Mouse (Mus musculus): ENCODE results near the gene Gabpb1. TPM values are rescaled to one million over a fixed set of nuclear protein-coding genes. Genes with fewer than 3 reads are reported as not detected.

The Gabpb1 gene
- polyA plus RNA-seq, 1 experiment from 2014 or later: 21.0 TPM

DNA sequence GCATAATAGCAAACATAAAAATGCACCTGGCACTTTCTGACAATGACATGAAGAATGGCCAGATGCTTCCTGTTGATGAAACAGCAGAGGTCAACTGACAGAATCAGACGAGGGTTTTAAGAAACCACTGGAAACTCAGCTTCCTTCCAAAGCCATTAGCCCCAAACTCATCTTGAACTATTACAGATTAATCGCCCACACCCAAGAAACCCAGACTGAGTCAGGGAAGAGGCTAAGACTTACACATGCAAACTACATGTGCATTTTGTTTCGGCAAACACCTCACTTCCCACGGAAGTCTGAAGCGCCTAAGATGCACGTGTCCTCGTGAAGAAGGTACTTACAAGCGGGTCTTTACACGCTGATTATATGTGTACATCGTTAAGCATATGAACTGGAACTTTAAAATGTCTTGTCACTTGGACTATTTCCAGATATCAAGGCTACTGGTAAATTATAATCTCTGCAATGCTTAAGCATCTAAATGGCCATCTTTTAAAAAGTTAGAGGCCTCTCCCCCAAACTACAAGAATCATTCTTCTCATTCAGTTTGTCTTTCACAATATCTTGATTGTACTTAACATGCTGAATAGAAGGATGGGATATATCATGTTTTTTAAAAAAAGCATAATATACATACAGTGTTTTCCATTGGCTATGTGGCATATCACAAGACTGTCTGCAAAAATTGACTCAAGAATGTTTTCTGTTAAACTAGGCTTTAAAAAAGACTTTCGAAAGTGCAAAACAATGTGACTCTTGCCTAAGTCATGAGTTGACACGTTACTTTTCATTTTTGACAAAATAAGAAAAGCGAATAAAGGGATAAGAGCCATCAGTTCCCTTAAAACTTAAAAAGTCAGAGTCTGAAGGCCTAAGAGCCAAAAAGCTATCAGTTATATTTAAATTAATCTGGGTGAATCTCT is 2.6 kb downstream of the Gabpb1 start:
- peak overlapping the region; percentile 88 for H3K4me3 ChIP-seq (ENCODE audit: inconsistent target)
- peak overlapping the region; percentile 93 for H3K27ac ChIP-seq
- H3K79me2 ChIP-seq (ENCODE audit: inconsistent target): peaks cover 89% of the 10 kb centered on the region
- WGBS (ENCODE audit: missing documents): 2% methylated on average over 13 of the region's 13 CpGs
- no peaks in the 10 kb centered on the region for H3K36me3 ChIP-seq (ENCODE audit: inconsistent target)

DNA sequence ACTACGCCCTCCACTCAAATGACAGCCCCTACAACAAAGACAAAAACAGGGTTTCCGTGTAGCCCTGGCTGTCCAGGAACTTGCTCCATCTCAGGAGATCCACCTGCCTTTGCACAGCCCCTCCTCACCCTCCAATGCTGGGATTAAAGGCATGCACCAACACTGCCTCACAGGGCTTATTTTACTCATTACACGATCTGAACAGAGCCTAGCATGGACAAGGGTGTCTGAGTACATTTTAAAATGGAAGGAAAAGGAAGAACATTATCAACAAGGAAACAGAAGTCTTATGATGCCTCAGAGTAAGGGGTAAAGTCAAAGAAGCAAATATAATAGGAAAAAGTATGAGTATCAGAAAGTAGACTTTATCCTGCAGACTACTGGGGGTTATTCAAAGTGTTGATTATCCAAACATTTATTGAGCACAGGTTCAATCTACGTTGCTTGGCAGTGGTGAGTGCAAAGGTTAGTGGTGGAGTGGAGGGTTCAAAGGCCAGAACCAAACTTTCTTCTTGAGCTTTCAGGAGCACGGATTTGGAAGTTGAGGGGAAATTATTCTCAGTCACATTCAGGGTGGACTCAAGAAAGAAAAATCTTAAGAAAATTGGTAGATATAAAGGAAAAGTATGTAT is 7.4 kb downstream of the Gabpb1 start:
- no peak overlapping the region for H3K27ac ChIP-seq
- no peaks in the 10 kb centered on the region for H3K36me3 ChIP-seq (ENCODE audit: inconsistent target)
- peaks cover 90% of the 10 kb centered on the region for H3K79me2 ChIP-seq (ENCODE audit: inconsistent target)
- WGBS (ENCODE audit: missing documents): 84% methylated on average over 5 of the region's 5 CpGs
- no peak overlapping the region for H3K4me3 ChIP-seq (ENCODE audit: inconsistent target)

DNA sequence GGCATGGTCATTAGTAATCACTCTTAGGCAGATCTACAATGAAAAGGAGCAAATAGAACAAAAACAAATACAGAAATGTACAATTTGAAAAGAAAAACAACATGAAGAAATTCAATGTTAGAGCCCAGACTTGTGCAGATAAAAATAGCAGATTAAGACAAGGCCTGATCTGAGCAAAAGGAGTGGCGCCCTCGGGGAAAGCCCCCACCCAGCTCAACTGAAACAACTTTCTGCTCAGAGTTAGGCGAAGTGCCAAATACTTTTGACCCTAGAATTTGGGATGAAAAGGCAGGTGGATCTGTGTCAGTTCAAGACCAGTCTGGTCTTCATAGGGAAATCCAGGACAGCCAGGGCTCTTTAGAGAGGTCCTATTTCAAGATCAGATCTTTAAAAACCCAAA is 10.2 kb downstream of the Gabpb1 start:
- Histone ChIP-seq H3K79me2 (ENCODE audit: inconsistent target) (peaks cover 87% of the 10 kb centered on the region), H3K27ac (no peak overlapping the region), H3K4me3 (ENCODE audit: inconsistent target) (no peak overlapping the region), H3K36me3 (ENCODE audit: inconsistent target) (no peaks in the 10 kb centered on the region)
- WGBS (ENCODE audit: missing documents): 73% methylated on average over 3 of the region's 3 CpGs

DNA sequence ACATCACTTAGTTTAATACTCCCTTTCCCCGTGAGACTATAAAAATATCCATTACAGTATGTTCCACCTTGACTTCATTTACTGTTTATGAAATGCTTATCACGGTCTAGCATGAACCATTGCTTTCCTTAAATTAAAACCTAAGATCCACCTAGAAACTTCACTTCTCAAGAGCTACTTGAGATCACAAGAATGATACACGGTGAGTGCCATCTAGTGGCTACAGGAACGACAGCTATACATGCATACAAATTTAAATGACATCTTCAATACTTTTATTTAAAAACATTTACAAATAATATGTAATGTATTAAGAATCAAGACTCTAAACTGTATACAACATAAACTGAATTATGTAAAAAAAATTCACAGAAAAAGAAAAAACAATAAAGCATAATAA is 12.7 kb downstream of the Gabpb1 start:
- Histone ChIP-seq H3K36me3 (ENCODE audit: inconsistent target) (no peaks in the 10 kb centered on the region), H3K79me2 (ENCODE audit: inconsistent target) (peaks cover 79% of the 10 kb centered on the region), H3K4me3 (ENCODE audit: inconsistent target) (no peak overlapping the region), H3K27ac (no peak overlapping the region)
- 21% methylated on average over 4 of the region's 4 CpGs for WGBS (ENCODE audit: missing documents)

DNA sequence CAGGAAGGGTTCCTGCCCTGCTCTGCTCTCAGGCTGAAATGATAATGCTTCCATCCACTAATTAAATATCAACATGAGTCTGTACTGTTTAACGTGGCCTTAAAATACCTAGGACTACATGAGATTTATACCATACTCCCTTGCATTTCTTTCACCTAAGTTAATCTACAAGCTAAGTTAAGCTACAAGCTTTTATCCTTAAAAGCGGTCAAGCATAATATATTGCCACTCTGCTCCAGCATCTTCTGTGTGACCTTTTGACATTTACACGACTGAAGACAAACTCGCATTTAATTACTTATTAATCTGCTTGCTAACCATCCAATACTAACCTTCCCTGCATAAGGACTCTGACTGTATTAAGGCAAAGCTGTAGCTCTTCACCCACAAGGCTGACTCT is 23.2 kb downstream of the Gabpb1 start:
- Histone ChIP-seq H3K27ac (no peak overlapping the region), H3K79me2 (ENCODE audit: inconsistent target) (no peaks in the 10 kb centered on the region), H3K4me3 (ENCODE audit: inconsistent target) (no peak overlapping the region), H3K36me3 (ENCODE audit: inconsistent target) (peaks cover 18% of the 10 kb centered on the region; the same call in 1 of the 2 replicates)
- WGBS (ENCODE audit: missing documents): 98% methylated on average over 4 of the region's 4 CpGs

DNA sequence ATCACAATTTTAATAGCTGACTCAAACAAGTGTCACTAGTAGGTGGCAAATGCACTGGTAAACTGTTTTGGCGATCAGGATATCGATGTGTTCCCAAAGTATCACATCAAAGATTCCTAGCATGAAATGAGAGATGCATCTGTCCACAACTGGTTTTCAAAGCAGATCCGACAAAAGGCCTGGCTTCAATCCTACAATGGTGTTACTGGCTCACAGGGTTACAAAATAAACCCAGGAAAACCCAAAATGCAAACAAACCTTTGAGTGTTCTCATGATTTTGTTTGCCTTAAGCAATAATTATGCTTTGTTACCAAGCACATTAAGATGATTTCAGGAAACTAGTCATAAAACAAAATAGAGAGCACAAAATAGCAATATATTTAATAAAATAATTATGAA is 28.4 kb downstream of the Gabpb1 start:
- Histone ChIP-seq H3K36me3 (ENCODE audit: inconsistent target) (peaks cover 26% of the 10 kb centered on the region; the same call in 1 of the 2 replicates), H3K27ac (no peak overlapping the region), H3K79me2 (ENCODE audit: inconsistent target) (no peaks in the 10 kb centered on the region), H3K4me3 (ENCODE audit: inconsistent target) (no peak overlapping the region)
- 100% methylated on average over 3 of the region's 3 CpGs for WGBS (ENCODE audit: missing documents)

DNA sequence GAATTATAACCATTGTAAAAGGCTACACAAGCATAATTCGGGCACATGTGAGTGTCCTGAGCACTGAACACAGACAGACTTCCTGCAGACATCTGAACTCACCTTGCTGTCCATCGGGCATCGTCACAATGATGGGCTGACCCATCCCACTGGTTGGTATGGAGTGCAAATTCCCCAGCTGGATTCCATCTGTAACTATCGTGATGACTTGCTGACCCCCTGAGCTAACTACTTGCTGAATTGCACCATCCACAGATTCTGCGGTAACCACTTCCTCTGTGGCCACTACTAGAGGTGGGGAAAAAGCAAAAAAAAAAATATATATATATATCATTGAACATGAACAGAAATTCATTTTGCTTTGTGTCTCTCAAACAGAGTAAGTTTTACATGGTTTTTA is 29.7 kb downstream of the Gabpb1 start:
- Histone ChIP-seq H3K27ac (no peak overlapping the region), H3K36me3 (ENCODE audit: inconsistent target) (peaks cover 28% of the 10 kb centered on the region), H3K4me3 (ENCODE audit: inconsistent target) (no peak overlapping the region), H3K79me2 (ENCODE audit: inconsistent target) (no peaks in the 10 kb centered on the region)
- 56% methylated on average over 5 of the region's 5 CpGs for WGBS (ENCODE audit: missing documents)

DNA sequence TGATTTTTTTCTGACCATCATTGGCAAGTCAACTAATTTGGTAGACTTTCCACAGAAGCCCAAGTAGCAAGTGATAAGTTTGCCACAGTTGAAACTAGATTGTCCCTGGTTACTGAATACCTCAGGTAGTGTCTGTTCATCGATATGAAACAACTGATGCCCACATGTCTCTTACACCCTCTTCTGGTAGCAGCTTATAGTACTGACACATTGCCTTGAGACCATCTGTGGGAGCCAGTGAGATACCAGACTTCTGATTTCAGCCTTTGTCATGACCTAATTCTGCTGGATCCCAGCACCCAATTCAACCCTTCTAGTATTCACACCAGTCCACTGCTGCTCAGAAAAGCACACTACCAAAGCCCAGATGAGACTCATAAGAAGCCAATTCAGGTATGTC is 31.4 kb downstream of the Gabpb1 start:
- Histone ChIP-seq H3K27ac (no peak overlapping the region), H3K79me2 (ENCODE audit: inconsistent target) (no peaks in the 10 kb centered on the region), H3K4me3 (ENCODE audit: inconsistent target) (no peak overlapping the region), H3K36me3 (ENCODE audit: inconsistent target) (peaks cover 30% of the 10 kb centered on the region)
- WGBS (ENCODE audit: missing documents): 89% methylated on average over 1 of the region's 1 CpGs

DNA sequence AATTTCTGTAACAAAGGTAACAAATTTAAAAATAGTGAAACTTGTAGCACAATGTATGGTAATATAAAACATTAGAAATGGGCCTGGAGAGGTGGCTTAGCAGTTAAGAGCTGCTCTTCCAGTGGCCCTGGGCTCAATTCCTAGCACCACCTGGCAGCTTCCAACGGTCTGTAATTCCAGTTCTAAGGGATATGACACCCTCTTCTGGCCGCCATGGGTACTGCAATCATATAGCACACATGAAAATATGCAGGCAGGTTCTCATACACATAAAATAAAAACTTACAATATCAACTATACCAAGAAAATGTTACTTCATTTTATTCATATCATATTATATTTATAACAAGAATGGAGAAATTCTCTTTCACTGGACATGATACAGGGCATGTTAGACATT is 35.8 kb downstream of the Gabpb1 start:
- H3K4me3 ChIP-seq (ENCODE audit: inconsistent target): no peak overlapping the region
- no peaks in the 10 kb centered on the region for H3K79me2 ChIP-seq (ENCODE audit: inconsistent target)
- H3K36me3 ChIP-seq (ENCODE audit: inconsistent target): peaks cover 28% of the 10 kb centered on the region
- WGBS (ENCODE audit: missing documents): 100% methylated on average over 2 of the region's 2 CpGs
- H3K27ac ChIP-seq: no peak overlapping the region

DNA sequence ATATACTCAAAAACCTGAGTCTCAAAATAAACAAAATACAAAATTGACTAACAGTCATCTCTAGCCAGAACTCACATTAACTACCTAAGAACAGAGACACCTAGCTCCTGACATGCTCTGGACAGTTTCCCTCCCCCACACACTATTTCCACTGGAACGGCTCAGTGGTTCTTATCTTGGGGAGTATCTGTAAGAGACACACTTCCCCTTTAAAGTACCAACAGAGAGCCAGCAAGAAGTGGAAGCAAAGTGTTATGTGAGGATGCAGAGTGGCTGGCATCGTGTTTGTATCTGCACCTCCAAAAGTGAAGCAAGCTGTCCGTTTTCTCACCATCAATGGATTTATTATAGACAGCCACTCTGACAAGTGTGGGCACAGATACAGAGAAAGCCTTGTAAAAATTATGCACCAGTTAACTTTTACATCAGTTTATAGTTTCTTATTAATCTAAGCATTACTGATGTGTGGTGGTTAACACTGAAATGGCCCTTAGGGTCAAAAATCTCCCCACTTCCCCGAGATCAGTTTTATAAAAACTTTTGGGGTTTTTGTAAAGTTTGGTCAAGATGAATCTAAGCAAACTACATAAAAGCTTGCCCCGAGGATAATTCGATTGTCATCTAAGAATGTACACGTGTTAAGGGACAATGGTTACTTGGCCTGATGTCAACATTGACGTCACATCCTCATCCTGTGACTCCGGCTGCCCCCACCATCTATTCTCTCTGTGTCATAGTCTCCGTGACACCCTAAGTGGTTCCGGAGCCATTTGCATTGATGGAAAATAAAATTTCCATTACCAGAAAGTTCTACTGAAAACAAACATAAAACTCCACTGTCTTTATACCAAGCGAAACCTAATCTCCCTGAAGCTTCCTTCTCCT is 40.0 kb downstream of the Gabpb1 start:
- Histone ChIP-seq H3K36me3 (ENCODE audit: inconsistent target) (peaks cover 22% of the 10 kb centered on the region), H3K27ac (no peak overlapping the region), H3K4me3 (ENCODE audit: inconsistent target) (no peak overlapping the region), H3K79me2 (ENCODE audit: inconsistent target) (no peaks in the 10 kb centered on the region)
- 29% methylated on average over 12 of the region's 12 CpGs for WGBS (ENCODE audit: missing documents)

DNA sequence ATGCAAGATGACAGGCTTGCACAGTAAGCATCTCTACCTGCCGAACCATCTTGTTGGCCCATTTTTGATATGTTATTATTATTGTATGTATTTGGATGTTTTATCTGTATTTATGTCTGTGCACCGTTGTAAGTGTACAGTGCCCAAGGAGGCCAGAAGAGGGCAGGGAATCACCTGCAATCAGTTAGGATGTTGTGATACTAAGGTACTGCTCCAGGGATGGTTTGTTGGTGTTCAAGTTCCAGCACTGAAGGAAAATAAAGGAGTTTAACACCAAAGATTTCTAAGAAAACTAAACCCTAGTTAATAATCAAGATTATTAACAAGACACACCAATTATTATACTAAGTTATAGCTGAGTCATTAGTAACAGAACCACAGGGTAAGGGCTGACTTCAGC is 43.0 kb downstream of the Gabpb1 start:
- Histone ChIP-seq H3K79me2 (ENCODE audit: inconsistent target) (no peaks in the 10 kb centered on the region), H3K36me3 (ENCODE audit: inconsistent target) (no peaks in the 10 kb centered on the region), H3K4me3 (ENCODE audit: inconsistent target) (no peak overlapping the region), H3K27ac (no peak overlapping the region)
- 97% methylated on average over 2 of the region's 2 CpGs for WGBS (ENCODE audit: missing documents)

DNA sequence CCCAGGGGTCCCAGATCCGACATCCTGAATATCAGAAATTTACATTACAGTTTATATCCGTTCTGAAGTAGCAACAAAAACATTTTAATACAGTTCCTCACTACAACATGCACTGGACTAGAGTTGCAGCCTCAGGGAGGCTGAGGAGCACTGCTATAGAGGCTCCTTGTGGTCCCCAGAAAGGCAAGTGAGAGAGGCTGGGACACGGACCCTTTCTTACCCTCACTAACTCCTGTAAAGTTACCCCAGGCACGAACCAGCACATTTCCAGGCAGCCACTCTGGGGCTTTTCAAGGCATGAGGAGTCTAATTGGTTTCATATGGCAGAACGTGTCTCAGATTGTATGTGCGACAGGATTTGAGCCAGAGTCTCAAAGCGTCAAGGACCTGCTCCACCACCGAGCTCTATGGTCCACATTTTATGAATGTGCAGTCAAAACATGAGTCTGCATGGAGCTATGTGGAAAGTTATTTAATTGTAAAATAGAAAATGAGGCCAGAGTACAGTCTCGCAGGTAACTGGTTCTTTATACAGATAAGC is 47.6 kb downstream of the Gabpb1 start:
- Histone ChIP-seq H3K79me2 (ENCODE audit: inconsistent target) (no peaks in the 10 kb centered on the region), H3K36me3 (ENCODE audit: inconsistent target) (no peaks in the 10 kb centered on the region), H3K27ac (no peak overlapping the region), H3K4me3 (ENCODE audit: inconsistent target) (no peak overlapping the region)
- WGBS (ENCODE audit: missing documents): 91% methylated on average over 9 of the region's 9 CpGs

DNA sequence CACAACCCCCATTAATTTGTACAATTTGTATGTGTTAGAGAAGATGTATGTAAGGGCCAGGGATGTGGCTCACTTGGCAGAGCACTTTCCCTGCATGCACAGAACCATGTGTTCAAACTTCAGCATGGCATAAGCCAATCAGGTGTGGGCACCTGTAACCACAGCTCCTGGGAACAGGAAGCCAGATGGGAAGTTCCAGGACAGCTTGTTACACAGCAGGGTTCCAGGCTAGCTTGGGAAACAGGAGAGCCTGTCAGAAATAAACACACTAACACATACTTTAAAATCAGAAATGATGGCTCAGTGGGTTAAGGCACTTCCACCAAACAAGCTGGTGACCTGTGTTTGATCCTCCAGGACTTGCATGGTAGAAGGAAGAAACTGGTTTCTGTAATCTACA is 53.0 kb downstream of the Gabpb1 start:
- Histone ChIP-seq H3K27ac (no peak overlapping the region), H3K79me2 (ENCODE audit: inconsistent target) (no peaks in the 10 kb centered on the region), H3K4me3 (ENCODE audit: inconsistent target) (no peak overlapping the region), H3K36me3 (ENCODE audit: inconsistent target) (no peaks in the 10 kb centered on the region)

DNA sequence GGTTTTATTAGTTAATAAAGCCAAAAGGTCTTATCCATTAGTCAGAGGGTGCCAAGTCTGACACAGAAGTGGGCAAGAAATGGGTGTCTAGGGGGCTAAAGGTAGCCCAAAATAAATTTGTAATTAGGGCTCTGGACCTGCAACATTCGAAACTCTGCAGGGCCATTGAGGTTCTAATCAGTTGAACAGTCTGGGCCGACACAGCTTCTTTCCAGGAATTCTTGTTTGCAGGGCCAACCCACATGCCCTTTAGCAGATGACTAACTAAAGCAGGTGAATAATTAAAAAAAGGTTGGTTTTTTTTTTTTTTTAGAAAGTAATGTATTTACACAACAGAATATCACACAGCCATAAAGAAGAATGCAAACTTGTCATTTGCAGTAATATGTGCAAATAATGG is 53.7 kb downstream of the Gabpb1 start:
- H3K4me3 ChIP-seq (ENCODE audit: inconsistent target): no peak overlapping the region
- 94% methylated on average over 2 of the region's 2 CpGs for WGBS (ENCODE audit: missing documents)
- no peaks in the 10 kb centered on the region for H3K79me2 ChIP-seq (ENCODE audit: inconsistent target)
- no peak overlapping the region for H3K27ac ChIP-seq
- no peaks in the 10 kb centered on the region for H3K36me3 ChIP-seq (ENCODE audit: inconsistent target)
